Mouse (Mus musculus) intestine, embryonic 15.5 days (tissue): ENCODE data around the gene Ctsll3. TPM values are rescaled to one million over a fixed set of nuclear protein-coding genes. Genes with fewer than 3 reads are reported as not detected.
A peak's percentile ranks its signal among the peaks of the same experiment; 100 is the strongest.

Experiments used
- ATAC-seq: fragments of 200-750 bp; cut with Nextera tagmentation; 2 replicates; pipeline ENCODE4 v1.8.0; 2017; ENCODE audit warnings: moderate TSS enrichment, moderate library complexity
- H3K27ac ChIP-seq: fragments of 300-500 bp; sonication (generic); 2 replicates; pipeline ENCODE4 v1.5.1; 2015; ENCODE audit warnings: mild to moderate bottlenecking, inconsistent platforms
- H3K27me3 ChIP-seq: fragments of 300-500 bp; sonication (generic); replicated peaks from 2 replicates; pipeline ENCODE4 v1.6.1; 2015; ENCODE audit warnings: inconsistent platforms
- H3K36me3 ChIP-seq: fragments of 300-500 bp; sonication (generic); 2 replicates; pipeline ENCODE4 v1.6.1; 2015; ENCODE audit warnings: inconsistent platforms
- H3K4me1 ChIP-seq: fragments of 300-500 bp; sonication (generic); replicated peaks from 2 replicates; pipeline ENCODE4 v1.6.1; 2015; ENCODE audit warnings: inconsistent platforms
- H3K4me2 ChIP-seq: fragments of 300-500 bp; sonication (generic); replicated peaks from 2 replicates; pipeline ENCODE4 v1.6.1; 2015; ENCODE audit warnings: mild to moderate bottlenecking, inconsistent platforms
- H3K4me3 ChIP-seq: fragments of 300-500 bp; sonication (generic); replicated peaks from 2 replicates; pipeline ENCODE4 v1.5.1; 2015; ENCODE audit warnings: inconsistent platforms
- H3K9ac ChIP-seq: fragments of 300-500 bp; sonication (generic); 2 replicates; pipeline ENCODE4 v1.6.1; 2015; ENCODE audit warnings: inconsistent platforms
- H3K9me3 ChIP-seq: fragments of 300-500 bp; sonication (generic); 2 replicates; pipeline ENCODE4 v1.6.1; 2016; ENCODE audit warnings: inconsistent platforms
- WGBS: fragments of 180-500 bp; shearing (Covaris S2); methylation state at CpG from one replicate; pipeline ENCODE4 v1.1.7; 2015; 5-methylcytosine and 5-hydroxymethylcytosine counted together
- polyA plus RNA-seq: library from polyadenylated mRNA; unstranded; fragments of >200 nt; fragmentation: Nextera tagmentation; extraction: Ambion mirVana; gene quantifications from 2 replicates; pipeline ENCODE4 v1.2.1, GENCODE M21; 2015

Gene Ctsll3
- polyA plus RNA-seq, 1 experiment from 2014 or later: not detected

- Histone ChIP-seq H3K27me3 (no peaks in the 10 kb centered on the region), H3K4me1 (no peaks in the 10 kb centered on the region), H3K27ac (no peak within 1 kb of the TSS), H3K4me2 (no peak within 1 kb of the TSS), H3K4me3 (no peak within 1 kb of the TSS), H3K36me3 (no peaks in the 10 kb centered on the region), H3K9ac (no peak within 1 kb of the TSS), H3K9me3 (no peaks in the 10 kb centered on the region)
- no peak for ATAC-seq
These were observed 16.4 kb downstream of the Ctsll3 start, which contains the start of gene BC051665 for GRCm38 (mm10) chr13:60786264-60786663. Gene BC051665 (minus strand): TSS chr13:60786364.

- Histone ChIP-seq H3K27me3 (no peaks in the 10 kb centered on the region), H3K9ac (no peak overlapping the region), H3K27ac (no peak overlapping the region), H3K4me1 (no peaks in the 10 kb centered on the region), H3K4me3 (no peak overlapping the region), H3K4me2 (no peak overlapping the region), H3K36me3 (no peaks in the 10 kb centered on the region), H3K9me3 (no peaks in the 10 kb centered on the region)
- WGBS: 87% methylated on average over 7 of the region's 7 CpGs
- no peak for ATAC-seq
These were observed 19.3 kb downstream of the Ctsll3 start for GRCm38 (mm10) chr13:60783301-60783700.

- Histone ChIP-seq H3K4me1 (no peaks in the 10 kb centered on the region), H3K4me2 (no peak overlapping the region), H3K27ac (no peak overlapping the region), H3K36me3 (no peaks in the 10 kb centered on the region), H3K27me3 (no peaks in the 10 kb centered on the region), H3K9ac (no peak overlapping the region), H3K9me3 (no peaks in the 10 kb centered on the region), H3K4me3 (no peak overlapping the region)
- 79% methylated on average over 3 of the region's 3 CpGs for WGBS
- no peak for ATAC-seq
These were observed 22.1 kb downstream of the Ctsll3 start for GRCm38 (mm10) chr13:60780534-60780933.

GRCm38 (mm10) chr13:60761161-60761560 is 41.5 kb downstream of the Ctsll3 start:
- 96% methylated on average over 17 of the region's 17 CpGs for WGBS
- Histone ChIP-seq H3K36me3 (no peaks in the 10 kb centered on the region), H3K27me3 (no peaks in the 10 kb centered on the region), H3K9ac (no peak overlapping the region), H3K4me3 (no peak overlapping the region), H3K27ac (no peak overlapping the region), H3K4me2 (no peak overlapping the region), H3K9me3 (no peaks in the 10 kb centered on the region), H3K4me1 (no peaks in the 10 kb centered on the region)
- ATAC-seq: no peak

GRCm38 (mm10) chr13:60760392-60760791 is 42.3 kb downstream of the Ctsll3 start:
- H3K36me3 ChIP-seq: no peaks in the 10 kb centered on the region
- H3K27ac ChIP-seq: no peak overlapping the region
- no peak for ATAC-seq
- no peak overlapping the region for H3K4me3 ChIP-seq
- no peak overlapping the region for H3K9ac ChIP-seq
- H3K27me3 ChIP-seq: no peaks in the 10 kb centered on the region
- no peaks in the 10 kb centered on the region for H3K4me1 ChIP-seq
- no peak overlapping the region for H3K4me2 ChIP-seq
- 85% methylated on average over 12 of the region's 12 CpGs for WGBS
- no peaks in the 10 kb centered on the region for H3K9me3 ChIP-seq

GRCm38 (mm10) chr13:60759136-60759535 is 43.5 kb downstream of the Ctsll3 start:
- H3K4me3 ChIP-seq: no peak overlapping the region
- no peaks in the 10 kb centered on the region for H3K9me3 ChIP-seq
- ATAC-seq: 0 out of 2 replicates have a peak, but pooled peaks have one; percentile 37
- no peaks in the 10 kb centered on the region for H3K27me3 ChIP-seq
- no peak overlapping the region for H3K4me2 ChIP-seq
- H3K9ac ChIP-seq: no peak overlapping the region
- H3K4me1 ChIP-seq: no peaks in the 10 kb centered on the region
- no peaks in the 10 kb centered on the region for H3K36me3 ChIP-seq
- H3K27ac ChIP-seq: no peak overlapping the region
- 48% methylated on average over 6 of the region's 6 CpGs for WGBS

- no peaks in the 10 kb centered on the region for H3K4me1 ChIP-seq
- H3K27me3 ChIP-seq: no peaks in the 10 kb centered on the region
- no peak overlapping the region for H3K27ac ChIP-seq
- no peak for ATAC-seq
- H3K4me2 ChIP-seq: no peak overlapping the region
- no peaks in the 10 kb centered on the region for H3K9me3 ChIP-seq
- WGBS: 83% methylated on average over 13 of the region's 13 CpGs
- H3K36me3 ChIP-seq: no peaks in the 10 kb centered on the region
- no peak overlapping the region for H3K4me3 ChIP-seq
- H3K9ac ChIP-seq: no peak overlapping the region
These were observed 45.4 kb downstream of the Ctsll3 start for GRCm38 (mm10) chr13:60757292-60757691.

GRCm38 (mm10) chr13:60755251-60755650 is 47.4 kb downstream of the Ctsll3 start:
- WGBS: 26% methylated on average over 2 of the region's 2 CpGs
- H3K4me3 ChIP-seq: no peak overlapping the region
- H3K27ac ChIP-seq: no peak overlapping the region
- H3K4me1 ChIP-seq: no peaks in the 10 kb centered on the region
- no peak for ATAC-seq
- no peaks in the 10 kb centered on the region for H3K36me3 ChIP-seq
- H3K9ac ChIP-seq: no peak overlapping the region
- H3K27me3 ChIP-seq: no peaks in the 10 kb centered on the region
- no peaks in the 10 kb centered on the region for H3K9me3 ChIP-seq
- no peak overlapping the region for H3K4me2 ChIP-seq

GRCm38 (mm10) chr13:60753216-60753615 is 49.4 kb downstream of the Ctsll3 start:
- no peak overlapping the region for H3K4me3 ChIP-seq
- ATAC-seq: no peak
- H3K36me3 ChIP-seq: no peaks in the 10 kb centered on the region
- 89% methylated on average over 6 of the region's 6 CpGs for WGBS
- H3K9ac ChIP-seq: no peak overlapping the region
- H3K27ac ChIP-seq: no peak overlapping the region
- no peaks in the 10 kb centered on the region for H3K27me3 ChIP-seq
- H3K4me2 ChIP-seq: no peak overlapping the region
- H3K9me3 ChIP-seq: no peaks in the 10 kb centered on the region
- H3K4me1 ChIP-seq: no peaks in the 10 kb centered on the region

- ATAC-seq: no peak
- Histone ChIP-seq H3K36me3 (no peaks in the 10 kb centered on the region), H3K4me1 (no peaks in the 10 kb centered on the region), H3K9ac (no peak overlapping the region), H3K9me3 (no peaks in the 10 kb centered on the region), H3K4me2 (no peak overlapping the region), H3K27me3 (no peaks in the 10 kb centered on the region), H3K4me3 (no peak overlapping the region), H3K27ac (no peak overlapping the region)
- WGBS: 86% methylated on average over 7 of the region's 7 CpGs
These were observed 51.7 kb downstream of the Ctsll3 start for GRCm38 (mm10) chr13:60750930-60751329.

- no peaks in the 10 kb centered on the region for H3K4me1 ChIP-seq
- no peaks in the 10 kb centered on the region for H3K27me3 ChIP-seq
- H3K4me3 ChIP-seq: no peak overlapping the region
- 88% methylated on average over 2 of the region's 2 CpGs for WGBS
- H3K4me2 ChIP-seq: no peak overlapping the region
- no peak overlapping the region for H3K27ac ChIP-seq
- no peaks in the 10 kb centered on the region for H3K9me3 ChIP-seq
- no peak for ATAC-seq
- no peak overlapping the region for H3K9ac ChIP-seq
- H3K36me3 ChIP-seq: no peaks in the 10 kb centered on the region
These were observed 54.1 kb downstream of the Ctsll3 start for GRCm38 (mm10) chr13:60748556-60748955.
